Mouse (Mus musculus) stomach, postnatal 0 days (tissue): ENCODE results near the gene Prkcq. TPM values are rescaled to one million over a fixed set of nuclear protein-coding genes. Genes with fewer than 3 reads are reported as not detected.
A peak's percentile ranks its signal among the peaks of the same experiment; 100 is the strongest.

Experiments used
- ATAC-seq: fragments of 200-750 bp; cut with Nextera tagmentation; 2 replicates; pipeline ENCODE4 v1.8.0; 2017; ENCODE audit not compliant: low FRiP score, low TSS enrichment
- DNase-seq: peaks from one replicate; pipeline ENCODE4 v3.0.0-alpha.2; 2016; ENCODE audit warnings: low spot score
- H3K27ac ChIP-seq: fragments of 300-500 bp; sonication (generic); replicated peaks from 2 replicates; pipeline ENCODE4 v1.5.1; 2014; ENCODE audit warnings: mild to moderate bottlenecking, control low read depth
- H3K27me3 ChIP-seq: fragments of 300-500 bp; sonication (generic); 2 replicates; pipeline ENCODE4 v1.6.1; 2014; ENCODE audit warnings: low read length; ENCODE audit not compliant: control insufficient read depth, insufficient read depth
- H3K36me3 ChIP-seq: fragments of 300-500 bp; sonication (generic); 2 replicates; pipeline ENCODE4 v1.6.1; 2014; ENCODE audit warnings: low read length, mixed read lengths; ENCODE audit not compliant: control insufficient read depth, insufficient read depth
- H3K4me1 ChIP-seq: fragments of 300-500 bp; sonication (generic); replicated peaks from 2 replicates; pipeline ENCODE4 v1.6.1; 2014; ENCODE audit warnings: antibody characterized with exemption; ENCODE audit not compliant: control insufficient read depth, insufficient read depth
- H3K4me2 ChIP-seq: fragments of 300-500 bp; sonication (generic); replicated peaks from 2 replicates; pipeline ENCODE4 v1.6.1; 2014; ENCODE audit warnings: low read depth, mild to moderate bottlenecking, control low read depth, moderate library complexity
- H3K4me3 ChIP-seq: fragments of 300-500 bp; sonication (generic); 2 replicates; pipeline ENCODE4 v1.5.1; 2014; ENCODE audit warnings: low read depth, low read length, control low read depth
- H3K9ac ChIP-seq: fragments of 300-500 bp; sonication (generic); 2 replicates; pipeline ENCODE4 v1.6.1; 2014; ENCODE audit warnings: mild to moderate bottlenecking, low read length, control low read depth, mixed read lengths
- H3K9me3 ChIP-seq: fragments of 300-500 bp; sonication (generic); 2 replicates; pipeline ENCODE4 v1.6.1; 2016; ENCODE audit warnings: low read length; ENCODE audit not compliant: control insufficient read depth
- CTCF ChIP-seq: IDR thresholded peaks from 2 replicates; pipeline ENCODE4 v1.5.1; 2016; ENCODE audit warnings: antibody characterized with exemption, low read depth, mild to moderate bottlenecking, moderate library complexity
- EP300 ChIP-seq: optimal IDR thresholded peaks from 2 replicates; pipeline ENCODE3; 2016; ENCODE audit warnings: antibody characterized with exemption
- WGBS: fragments of 180-500 bp; shearing (Covaris S2); extraction: QIAGEN DNeasy Blood & Tissue Kit; methylation state at CpG from one replicate; pipeline ENCODE4 v1.1.7; 2014; 5-methylcytosine and 5-hydroxymethylcytosine counted together
- polyA plus RNA-seq: library from polyadenylated mRNA; unstranded; fragments of >200 nt; fragmentation: Nextera tagmentation; extraction: Ambion mirVana; gene quantifications from 2 replicates; pipeline ENCODE4 v1.2.1, GENCODE M21; 2015

Prkcq gene
- polyA plus RNA-seq, 1 experiment from 2014 or later = 0.91 TPM

DNA sequence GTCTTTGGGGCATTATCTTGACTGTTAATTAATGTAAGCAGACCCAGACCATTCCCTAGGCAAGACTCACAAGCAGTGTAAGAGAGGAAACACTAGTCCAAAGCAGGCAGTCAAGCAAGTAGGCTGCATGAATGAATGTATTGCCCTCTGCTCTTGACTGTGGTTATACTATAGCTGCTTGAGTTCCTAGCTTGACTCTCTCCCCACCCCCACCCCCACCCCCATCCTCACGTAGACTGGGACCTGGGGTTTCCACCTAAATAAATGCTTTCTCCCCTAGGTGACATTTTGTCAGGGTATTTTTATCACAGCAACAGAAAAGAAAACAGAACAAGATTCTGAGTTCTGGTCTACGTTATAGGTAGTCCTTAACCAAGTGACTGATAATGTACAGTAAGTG, 57.2 kb downstream of the Prkcq start:
- no peak for DNase-seq
- no peaks in the 10 kb centered on the region for H3K36me3 ChIP-seq
- no peaks in the 10 kb centered on the region for H3K9me3 ChIP-seq
- H3K27ac ChIP-seq = no peak overlapping the region
- H3K27me3 ChIP-seq = no peaks in the 10 kb centered on the region
- no peaks in the 10 kb centered on the region for H3K4me1 ChIP-seq
- H3K9ac ChIP-seq = no peak overlapping the region
- no peak overlapping the region for H3K4me3 ChIP-seq
- no peak overlapping the region for H3K4me2 ChIP-seq
- no peak for TF ChIP-seq EP300
- no peak for TF ChIP-seq CTCF
- ATAC-seq = no peak
- 62% methylated on average over 2 of the region's 2 CpGs for WGBS

- TF ChIP-seq CTCF (no peak), EP300 (no peak)
- Histone ChIP-seq H3K27me3 (no peaks in the 10 kb centered on the region), H3K27ac (no peak overlapping the region), H3K4me2 (no peak overlapping the region), H3K4me1 (no peaks in the 10 kb centered on the region), H3K4me3 (no peak overlapping the region), H3K9me3 (no peaks in the 10 kb centered on the region), H3K9ac (no peak overlapping the region), H3K36me3 (no peaks in the 10 kb centered on the region)
- 65% methylated on average over 3 of the region's 3 CpGs for WGBS
- ATAC-seq (no peak), DNase-seq (no peak)
These were observed 59.2 kb downstream of the Prkcq start for GRCm38 (mm10) chr2:11231118-11231517.

DNA sequence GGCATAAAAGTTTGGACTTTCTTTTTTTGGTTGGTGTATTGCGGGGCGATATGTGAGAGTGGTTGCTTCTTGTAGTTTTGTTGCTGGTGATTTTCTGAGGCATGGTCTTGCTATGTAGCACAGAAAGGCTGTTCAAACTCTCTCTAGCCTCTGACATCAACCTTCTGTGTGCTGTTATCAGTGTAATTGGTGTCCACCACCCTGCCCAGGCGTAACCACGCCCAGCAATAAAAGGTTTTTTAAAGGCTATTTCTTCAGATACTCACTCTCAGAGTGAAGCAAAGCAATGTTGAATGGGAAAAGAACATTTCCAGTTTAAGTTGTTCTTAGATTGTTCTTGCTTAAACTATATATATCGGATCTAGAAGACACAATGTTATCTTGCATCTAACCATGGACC, 60.1 kb downstream of the Prkcq start:
- WGBS = 94% methylated on average over 5 of the region's 5 CpGs
- no peak overlapping the region for H3K4me3 ChIP-seq
- no peak overlapping the region for H3K9ac ChIP-seq
- H3K27ac ChIP-seq = no peak overlapping the region
- H3K4me1 ChIP-seq = no peaks in the 10 kb centered on the region
- no peaks in the 10 kb centered on the region for H3K27me3 ChIP-seq
- ATAC-seq (no peak), DNase-seq (no peak)
- no peaks in the 10 kb centered on the region for H3K36me3 ChIP-seq
- TF ChIP-seq CTCF (no peak), EP300 (no peak)
- no peak overlapping the region for H3K4me2 ChIP-seq
- no peaks in the 10 kb centered on the region for H3K9me3 ChIP-seq

DNA sequence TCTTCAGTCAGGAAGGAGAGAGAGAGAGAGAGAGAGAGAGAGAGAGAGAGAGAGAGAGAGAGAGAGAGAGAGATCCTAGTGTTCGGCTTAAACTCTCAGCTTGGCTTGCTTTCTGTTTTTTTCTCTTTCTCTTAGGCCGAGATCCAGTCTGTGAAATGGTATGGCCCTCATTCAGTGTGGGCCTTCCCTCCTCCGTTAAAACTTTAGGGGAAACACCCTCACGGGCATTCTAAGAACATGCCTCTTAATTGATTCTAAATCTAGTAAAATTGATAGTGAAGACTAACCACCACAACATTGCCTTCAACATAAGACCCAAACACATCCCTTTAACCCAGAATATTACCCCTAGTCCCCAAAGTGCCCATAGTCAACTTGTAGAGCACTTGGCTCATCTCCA, 66.3 kb downstream of the Prkcq start:
- no peaks in the 10 kb centered on the region for H3K36me3 ChIP-seq
- no peaks in the 10 kb centered on the region for H3K4me1 ChIP-seq
- TF ChIP-seq EP300 = no peak
- ATAC-seq (no peak), DNase-seq (no peak)
- H3K4me3 ChIP-seq = no peak overlapping the region
- no peak overlapping the region for H3K9ac ChIP-seq
- WGBS = 85% methylated on average over 4 of the region's 4 CpGs
- H3K27me3 ChIP-seq = no peaks in the 10 kb centered on the region
- no peaks in the 10 kb centered on the region for H3K9me3 ChIP-seq
- no peak overlapping the region for H3K4me2 ChIP-seq
- no peak overlapping the region for H3K27ac ChIP-seq

DNA sequence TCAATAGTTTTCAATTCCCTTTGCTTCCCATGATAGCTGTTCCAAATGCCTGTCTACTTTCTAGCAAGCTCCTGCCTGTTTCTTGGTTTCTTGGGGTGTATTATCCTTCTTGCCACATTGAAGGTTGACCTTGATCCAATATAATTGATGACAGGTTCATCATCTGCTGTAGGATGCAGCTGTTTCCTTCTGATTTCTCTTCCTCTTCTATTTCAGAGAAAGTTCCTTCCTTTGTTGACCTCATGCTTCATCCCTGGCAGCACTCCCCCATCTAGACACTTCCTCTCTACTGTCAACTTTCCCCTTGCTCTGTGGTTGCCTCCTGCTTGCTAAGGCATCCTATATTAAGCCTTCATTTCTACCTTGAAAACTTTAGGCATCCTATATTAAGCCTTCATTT, 67.6 kb downstream of the Prkcq start:
- Histone ChIP-seq H3K4me1 (no peaks in the 10 kb centered on the region), H3K36me3 (no peaks in the 10 kb centered on the region), H3K27ac (no peak overlapping the region), H3K9me3 (no peaks in the 10 kb centered on the region), H3K4me2 (no peak overlapping the region), H3K4me3 (no peak overlapping the region), H3K9ac (no peak overlapping the region), H3K27me3 (no peaks in the 10 kb centered on the region)
- DNase-seq (no peak), ATAC-seq (no peak)
- no peak for TF ChIP-seq EP300
- no peak for TF ChIP-seq CTCF

GRCm38 (mm10) chr2:11245926-11246325, 74.0 kb downstream of the Prkcq start:
- DNase-seq (no peak), ATAC-seq (no peak)
- Histone ChIP-seq H3K9me3 (no peaks in the 10 kb centered on the region), H3K9ac (no peak overlapping the region), H3K27ac (no peak overlapping the region), H3K27me3 (no peaks in the 10 kb centered on the region), H3K4me3 (no peak overlapping the region), H3K36me3 (no peaks in the 10 kb centered on the region), H3K4me1 (no peaks in the 10 kb centered on the region), H3K4me2 (no peak overlapping the region)
- no peak for TF ChIP-seq CTCF
- no peak for TF ChIP-seq EP300
- 75% methylated on average over 7 of the region's 7 CpGs for WGBS

DNA sequence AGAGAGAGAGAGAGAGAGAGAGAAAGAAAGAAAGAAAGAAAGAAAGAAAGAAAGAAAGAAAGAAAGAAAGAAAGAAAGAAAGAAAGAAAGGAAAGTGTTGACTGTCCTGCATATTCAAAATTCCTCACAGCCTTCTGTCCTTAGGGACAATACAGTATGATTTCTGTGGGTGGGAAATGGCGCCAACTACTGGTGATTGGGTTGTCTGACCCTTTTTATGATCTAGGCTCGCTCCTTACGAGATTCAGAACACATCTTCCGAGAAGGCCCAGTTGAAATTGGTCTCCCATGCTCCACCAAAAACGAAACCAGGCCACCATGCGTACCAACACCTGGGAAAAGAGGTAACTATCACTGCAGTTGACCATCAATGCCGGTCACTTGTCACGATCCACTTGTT, 82.0 kb downstream of the Prkcq start:
- Histone ChIP-seq H3K4me2 (no peak overlapping the region), H3K27me3 (no peaks in the 10 kb centered on the region), H3K4me1 (no peaks in the 10 kb centered on the region), H3K9me3 (no peaks in the 10 kb centered on the region), H3K4me3 (no peak overlapping the region), H3K36me3 (no peaks in the 10 kb centered on the region), H3K27ac (no peak overlapping the region), H3K9ac (no peak overlapping the region)
- peak; percentile 70 for TF ChIP-seq CTCF
- no peak for TF ChIP-seq EP300
- ATAC-seq (no peak), DNase-seq (no peak)
- WGBS = 56% methylated on average over 8 of the region's 8 CpGs
